Mouse (Mus musculus): Measurements from ENCODE around the gene Ccdc88c.

GRCm38 (mm10) chr12:100990291-100990690 lies 38.6 kb downstream of the Ccdc88c start:
- no peak for TF ChIP-seq POLR2A (IDR thresholded peaks at IDR 0.05; ENCODE audit: insufficient read length, low read depth)
- no peak for TF ChIP-seq POLR2AphosphoS2 (IDR thresholded peaks at IDR 0.05; ENCODE audit: insufficient read length, low read depth)
- TF ChIP-seq CEBPB (IDR thresholded peaks at IDR 0.05; ENCODE audit: insufficient read depth, poor library complexity, severe bottlenecking), result no peak
- TF ChIP-seq MAX (IDR thresholded peaks at IDR 0.05; ENCODE audit: low read depth), result no peak
- TF ChIP-seq SRF (IDR thresholded peaks at IDR 0.05; ENCODE audit: control insufficient read depth, insufficient read length, low read depth), result no peak
- TF ChIP-seq E2F4 (IDR thresholded peaks at IDR 0.05; ENCODE audit: insufficient read depth), result no peak
- TF ChIP-seq MYOG (IDR thresholded peaks at IDR 0.05; ENCODE audit: control insufficient read depth in 1 of 3, insufficient read depth in 1 of 3, insufficient read length in 2 of 3, low read depth in 2 of 3), result no peak
- no peak for TF ChIP-seq MYOD1 (IDR thresholded peaks at IDR 0.05; ENCODE audit: control insufficient read depth in 1 of 3, insufficient read length in 2 of 3, low read depth in 2 of 3)
